Mouse (Mus musculus): ENCODE measurements around the gene Znrf4.

The Znrf4 gene

GRCm38 (mm10) chr17:56487441-56487888, 24.8 kb downstream of the Znrf4 start:
- DNase-seq: peak; percentile 56

DNA sequence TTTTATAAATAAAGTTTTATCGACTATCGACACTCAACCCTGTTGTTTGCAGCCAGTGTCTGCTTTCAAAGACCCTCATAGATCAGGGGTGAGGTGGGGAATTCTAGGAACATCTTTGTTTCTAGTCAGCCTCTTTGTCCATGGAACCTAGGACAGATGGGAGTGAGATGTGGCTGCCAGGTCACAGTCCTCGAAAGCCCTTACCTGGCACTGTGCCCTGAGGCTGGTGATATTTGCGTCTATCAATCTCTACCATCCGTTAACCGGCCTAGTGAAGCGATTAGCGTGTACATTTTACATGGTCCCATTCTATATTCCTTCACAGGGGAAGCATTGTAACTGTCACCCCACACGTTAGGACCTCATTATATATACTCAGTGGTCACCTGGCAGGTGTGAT, 26.3 kb downstream of the Znrf4 start:
- DNase-seq: no peak

- DNase-seq: no peak
Measured at GRCm38 (mm10) chr17:56485118-56485517, 27.1 kb downstream of the Znrf4 start.

DNA sequence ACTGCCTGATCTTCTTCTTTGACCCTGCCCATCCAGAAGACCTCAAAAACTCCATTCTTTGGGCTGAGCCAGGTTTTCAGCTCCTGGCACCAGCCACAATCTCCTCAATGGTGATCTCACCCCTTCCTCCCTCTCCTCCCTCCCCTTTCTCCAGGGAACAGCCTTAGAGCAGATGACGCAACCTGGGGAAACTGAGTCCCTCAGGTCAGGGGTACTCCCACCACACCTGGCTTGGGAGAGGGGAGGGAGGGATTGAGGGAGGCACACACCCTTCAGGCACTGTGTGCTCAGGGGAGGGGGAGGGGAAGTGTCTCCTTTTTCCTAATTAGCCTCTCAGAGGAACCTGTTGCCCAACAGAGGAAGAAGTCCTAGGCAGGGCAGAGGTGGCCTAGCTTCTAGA, 29.6 kb downstream of the Znrf4 start:
- DNase-seq: no peak

- peak; percentile 81 for DNase-seq
Measured at GRCm38 (mm10) chr17:56479358-56479757, 32.9 kb downstream of the Znrf4 start.

DNA sequence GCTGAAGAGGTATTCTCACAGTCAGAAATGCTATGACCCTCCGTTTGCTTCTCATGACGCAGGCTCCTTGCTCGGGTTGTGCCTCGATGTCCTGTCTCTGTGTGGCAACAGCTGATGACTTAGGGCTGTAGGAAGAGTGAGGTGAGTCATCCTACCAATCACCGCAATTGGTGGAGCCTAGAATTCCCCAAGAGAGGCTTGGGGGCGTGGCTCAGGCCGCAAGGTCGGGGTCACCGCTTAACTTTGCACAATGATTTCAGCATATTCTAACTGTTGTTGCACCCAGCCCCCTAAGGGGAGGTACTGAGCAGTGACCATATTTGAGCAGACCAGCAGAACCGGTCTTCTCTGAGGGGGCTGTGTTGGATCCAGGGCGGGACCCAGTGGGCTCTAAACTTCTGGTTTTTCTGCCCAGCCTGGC, 34.0 kb downstream of the Znrf4 start:
- no peak for DNase-seq

GRCm38 (mm10) chr17:56477191-56477818, 34.9 kb downstream of the Znrf4 start:
- DNase-seq: no peak

- DNase-seq: peak; percentile 86
Measured at GRCm38 (mm10) chr17:56476402-56476752, 35.9 kb downstream of the Znrf4 start, which contains the start of gene Ptprs. TSS of gene Ptprs (minus strand) at chr17:56476483.

DNA sequence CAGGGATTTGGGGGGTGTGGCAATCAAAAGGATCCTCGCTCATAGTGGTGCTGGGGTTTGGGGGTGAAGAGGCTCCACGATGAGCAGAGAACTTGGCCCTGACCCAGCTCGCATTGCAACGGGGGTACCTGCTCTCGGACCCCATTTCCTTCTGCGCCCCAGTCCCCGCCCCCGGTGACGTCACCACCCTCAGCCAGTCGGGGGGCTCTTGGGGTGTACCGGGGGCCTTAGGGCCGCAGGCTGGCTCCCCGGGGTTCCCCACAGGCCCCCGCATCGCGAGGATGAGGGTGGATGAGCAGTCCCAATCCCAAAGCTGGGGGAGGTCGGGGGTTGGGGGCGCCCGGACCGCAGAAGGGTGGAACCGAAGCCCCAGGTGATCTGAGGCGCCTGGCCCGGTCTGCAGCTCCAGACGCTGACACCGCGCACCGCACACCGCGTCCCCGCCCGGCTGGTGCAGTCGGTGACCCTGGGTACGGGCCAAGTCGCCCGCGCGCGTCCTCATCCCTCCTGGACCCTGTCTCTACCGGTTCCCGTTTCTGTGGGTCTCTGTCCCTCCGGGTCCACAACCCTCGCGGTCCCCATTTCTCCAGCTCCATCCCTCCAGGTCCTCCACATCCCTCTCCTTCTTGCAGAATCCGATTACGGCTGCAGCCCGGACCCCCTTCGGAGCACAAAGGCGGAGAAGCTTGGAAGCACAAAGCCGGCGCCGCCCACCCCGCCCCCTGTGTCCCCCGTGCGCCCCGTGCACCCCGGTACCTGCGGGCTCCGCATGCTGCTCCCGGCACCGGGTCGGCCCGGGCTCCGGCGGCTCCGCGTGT, 36.4 kb downstream of the Znrf4 start:
- no peak for DNase-seq

GRCm38 (mm10) chr17:56474831-56475581, 37.2 kb downstream of the Znrf4 start:
- no peak for DNase-seq

DNA sequence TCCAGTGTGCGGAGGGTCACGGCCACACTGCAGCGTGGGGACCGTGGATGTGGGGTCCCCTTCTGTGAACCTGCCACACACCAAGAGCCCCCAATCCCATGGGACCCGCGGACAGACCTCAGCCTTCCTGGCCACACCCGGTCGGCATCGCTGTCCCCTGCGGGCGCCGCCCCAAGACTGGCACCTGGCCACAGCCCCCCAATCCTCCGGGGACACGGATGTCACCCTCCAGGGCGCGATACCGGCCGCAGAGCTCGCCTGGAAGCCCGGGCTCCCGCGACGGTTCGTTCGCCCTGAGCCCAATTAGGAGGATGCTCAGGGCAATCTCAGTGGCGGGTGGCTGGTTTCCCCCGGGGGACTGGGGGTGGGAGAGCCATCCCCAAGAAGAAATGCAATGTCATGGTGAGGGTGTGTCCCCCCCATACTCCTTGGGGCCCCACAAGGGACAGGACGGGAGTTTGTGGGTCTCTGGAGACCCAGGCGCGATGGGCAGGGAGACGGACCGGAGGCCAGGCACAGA, 37.9 kb downstream of the Znrf4 start:
- no peak for DNase-seq

- DNase-seq: no peak
Measured at GRCm38 (mm10) chr17:56473611-56473905, 38.7 kb downstream of the Znrf4 start.

- no peak for DNase-seq
Measured at GRCm38 (mm10) chr17:56472733-56473610, 39.3 kb downstream of the Znrf4 start.

- DNase-seq: no peak
Measured at GRCm38 (mm10) chr17:56472121-56472520, 40.1 kb downstream of the Znrf4 start.

DNA sequence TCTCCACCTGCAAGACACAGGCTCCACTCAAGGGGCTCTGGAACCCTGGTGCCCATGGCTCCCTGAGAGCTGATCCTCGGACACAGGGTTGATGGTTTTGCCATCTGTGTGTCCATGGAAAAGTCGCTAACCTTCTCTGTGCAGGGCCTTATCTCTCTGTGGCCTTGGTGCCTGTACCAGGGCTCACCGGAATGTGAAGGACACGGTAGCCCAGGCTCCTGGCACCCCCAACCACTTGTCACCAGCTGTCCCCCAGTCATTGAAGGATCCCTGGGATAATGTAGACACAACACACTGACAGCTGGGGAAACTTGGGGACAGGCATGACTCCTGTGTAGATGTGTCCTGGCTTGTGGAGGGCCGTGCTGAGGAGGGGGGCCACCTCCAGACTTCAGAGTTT, 41.1 kb downstream of the Znrf4 start:
- no peak for DNase-seq

- DNase-seq: no peak
Measured at GRCm38 (mm10) chr17:56470571-56470970, 41.7 kb downstream of the Znrf4 start.

- no peak for DNase-seq
Measured at GRCm38 (mm10) chr17:56470001-56470436, 42.2 kb downstream of the Znrf4 start.

DNA sequence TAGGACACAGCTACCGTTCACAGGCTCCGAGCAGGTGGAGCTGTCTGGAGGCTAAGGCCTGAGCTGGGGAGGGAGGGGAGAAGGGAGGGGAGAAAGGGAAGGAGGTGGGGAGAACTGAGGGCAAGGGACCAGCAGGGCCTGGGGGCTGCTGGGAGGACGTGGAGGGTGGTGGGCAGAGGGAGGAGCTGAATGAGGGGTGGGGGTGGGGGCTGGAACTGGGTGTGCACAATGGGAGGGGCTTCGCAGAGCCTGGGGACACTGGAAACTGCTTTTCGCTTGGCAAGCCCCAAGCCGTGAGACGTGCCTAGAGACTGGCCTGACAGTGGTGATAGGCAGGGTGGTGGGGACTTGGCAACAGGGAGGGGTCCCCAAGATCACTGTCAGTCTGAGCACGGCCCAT, 43.0 kb downstream of the Znrf4 start:
- no peak for DNase-seq

DNA sequence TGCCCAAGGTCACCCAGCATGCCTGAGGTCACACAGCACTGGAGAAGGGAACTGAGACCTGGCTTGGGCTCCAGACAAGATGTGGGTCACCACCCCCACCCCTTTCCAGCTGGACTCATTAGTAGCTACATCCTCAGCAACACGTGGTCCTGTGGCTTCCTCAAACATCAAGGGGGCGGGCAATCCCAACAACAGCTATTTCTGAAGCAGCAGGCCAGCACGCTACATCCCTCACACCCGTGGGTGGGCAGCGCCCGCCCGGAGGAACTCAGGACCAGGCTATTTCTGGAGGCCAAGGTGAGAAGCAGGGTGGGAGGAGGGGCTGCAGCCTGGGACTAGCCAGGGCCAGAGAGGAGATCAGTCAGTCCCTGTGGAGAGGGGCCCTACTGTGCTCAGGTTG, 43.4 kb downstream of the Znrf4 start:
- no peak for DNase-seq

- DNase-seq: no peak
Measured at GRCm38 (mm10) chr17:56468380-56468779, 43.9 kb downstream of the Znrf4 start.

DNA sequence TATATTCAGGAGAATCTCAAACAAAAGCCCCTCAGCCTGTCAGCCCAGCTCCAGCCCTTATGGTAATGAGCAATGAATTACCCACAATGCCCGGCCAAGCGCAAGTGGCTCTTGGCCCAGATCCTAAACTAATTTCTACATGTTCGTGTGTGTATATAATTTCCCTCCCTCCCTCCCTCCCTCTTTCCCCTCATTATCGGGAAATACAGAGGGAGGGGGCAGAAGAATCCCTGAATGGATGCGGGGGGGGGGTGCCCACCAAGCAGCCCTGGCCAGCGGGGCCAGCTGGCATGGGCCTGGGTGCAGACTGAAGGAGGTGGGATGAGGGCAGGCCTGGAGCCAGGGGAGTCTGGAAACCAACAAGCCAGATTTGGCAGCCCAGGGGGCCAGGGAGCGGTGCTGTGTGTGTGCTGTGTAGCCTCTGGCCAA, 44.8 kb downstream of the Znrf4 start:
- peak; percentile 66 for DNase-seq

- no peak for DNase-seq
Measured at GRCm38 (mm10) chr17:56466747-56467146, 45.5 kb downstream of the Znrf4 start.

DNA sequence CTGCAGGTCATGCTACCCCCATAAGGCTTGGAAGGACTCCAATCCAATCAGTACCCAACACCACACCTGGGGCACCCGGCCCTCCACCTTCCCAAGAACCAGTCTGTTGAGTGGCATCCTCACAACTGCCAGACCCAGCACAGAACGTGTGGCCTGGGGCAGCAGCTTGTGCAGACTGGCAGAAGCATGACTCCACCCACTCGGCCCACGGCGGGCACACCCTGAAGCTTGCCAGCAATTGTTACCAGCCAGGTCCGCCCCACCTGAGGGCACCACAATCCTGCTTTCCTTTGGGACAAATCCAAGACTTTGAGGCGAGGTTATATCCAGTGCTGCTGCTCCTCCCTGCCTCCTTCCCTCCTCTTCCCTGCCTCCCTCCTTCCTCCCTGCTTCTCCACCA, 47.4 kb downstream of the Znrf4 start:
- no peak for DNase-seq

Data from kidney, adult 9 months (tissue).